Mouse (Mus musculus) embryonic fibroblast, embryonic 13.5 days (primary cell): ENCODE results near the gene Nalcn.

Experiments
- CTCF ChIP-seq: IDR thresholded peaks from 2 replicates; pipeline ENCODE4 v1.5.1; 2011; ENCODE audit warnings: mild to moderate bottlenecking, control low read depth, low read length, moderate library complexity, borderline replicate concordance; ENCODE audit not compliant: insufficient read depth
- POLR2A ChIP-seq: IDR thresholded peaks from 2 replicates; pipeline ENCODE4 v1.6.1; 2011; ENCODE audit warnings: low read depth, mild to moderate bottlenecking, control low read depth, low read length, moderate library complexity

GRCm38 (mm10) chr14:123626501-123627179, at the start of gene Nalcn:
- TF ChIP-seq CTCF = no peak
- TF ChIP-seq POLR2A = no peak
